Mouse (Mus musculus) limb, embryonic 12.5 days (tissue): ENCODE data around the gene Med24. TPM values are rescaled to one million over a fixed set of nuclear protein-coding genes. Genes with fewer than 3 reads are reported as not detected.

Experiments
- ATAC-seq: fragments of 200-750 bp; cut with Nextera tagmentation; 2 replicates; pipeline ENCODE4 v1.8.0; 2017; ENCODE audit warnings: low read depth, moderate TSS enrichment; ENCODE audit not compliant: insufficient number of reproducible peaks, insufficient read depth, low FRiP score, low TSS enrichment
- H3K27ac ChIP-seq: fragments of 300-500 bp; sonication (generic); 2 replicates; pipeline ENCODE4 v1.5.1; 2016; ENCODE audit warnings: mild to moderate bottlenecking, moderate library complexity
- H3K27me3 ChIP-seq: fragments of 300-500 bp; sonication (generic); 2 replicates; pipeline ENCODE4 v1.6.1; 2016; ENCODE audit warnings: mild to moderate bottlenecking, moderate library complexity
- H3K36me3 ChIP-seq: fragments of 300-500 bp; sonication (generic); 2 replicates; pipeline ENCODE4 v1.6.1; 2016; ENCODE audit warnings: mild to moderate bottlenecking, moderate library complexity
- H3K4me1 ChIP-seq: fragments of 300-500 bp; sonication (generic); replicated peaks from 2 replicates; pipeline ENCODE4 v1.6.1; 2016
- H3K4me2 ChIP-seq: fragments of 300-500 bp; sonication (generic); 2 replicates; pipeline ENCODE4 v1.6.1; 2016; ENCODE audit warnings: mild to moderate bottlenecking, moderate library complexity
- H3K4me3 ChIP-seq: fragments of 300-500 bp; sonication (generic); replicated peaks from 2 replicates; pipeline ENCODE4 v1.5.1; 2016; ENCODE audit warnings: mild to moderate bottlenecking
- H3K9ac ChIP-seq: fragments of 300-500 bp; sonication (generic); replicated peaks from 2 replicates; pipeline ENCODE4 v1.6.1; 2016; ENCODE audit warnings: mild to moderate bottlenecking, moderate library complexity
- H3K9me3 ChIP-seq: fragments of 300-500 bp; sonication (generic); 2 replicates; pipeline ENCODE4 v1.6.1; 2016; ENCODE audit warnings: mild to moderate bottlenecking, moderate library complexity
- WGBS: fragments of 180-500 bp; shearing (Covaris S2); methylation state at CpG from one replicate; pipeline ENCODE4 v1.1.7; 2016; 5-methylcytosine and 5-hydroxymethylcytosine counted together
- polyA plus RNA-seq: library from polyadenylated mRNA; unstranded; fragments of >200 nt; fragmentation: Nextera tagmentation; extraction: Ambion mirVana; gene quantifications from 2 replicates; pipeline ENCODE4 v1.2.1, GENCODE M21; 2016

The Med24 gene
- 74.4 and 79.3 TPM in 2 replicates for polyA plus RNA-seq

- ATAC-seq, result peak; percentile 94
- Histone ChIP-seq H3K9me3 (peaks cover 2% of the 10 kb centered on the region; the same call in 1 of the 2 replicates), H3K4me3 (peak within 1 kb of the TSS; percentile 68), H3K27ac (peak within 1 kb of the TSS; percentile 76; the same call in 1 of the 2 replicates), H3K27me3 (no peaks in the 10 kb centered on the region), H3K9ac (peak within 1 kb of the TSS; percentile 63), H3K36me3 (peaks cover 35% of the 10 kb centered on the region), H3K4me2 (peak within 1 kb of the TSS; percentile 84), H3K4me1 (peaks cover 5% of the 10 kb centered on the region; the same call in 1 of the 2 replicates)
- under 1% methylated on average over 16 of the region's 16 CpGs for WGBS
Measured at GRCm38 (mm10) chr11:98729119-98729588, at the start of gene Med24. Gene Med24 (minus strand): TSS chr11:98729435.

GRCm38 (mm10) chr11:98777888-98778287, 48.7 kb upstream of the Med24 start:
- Histone ChIP-seq H3K36me3 (no peaks in the 10 kb centered on the region), H3K27me3 (no peaks in the 10 kb centered on the region), H3K9ac (no peak overlapping the region), H3K27ac (peak overlapping the region; percentile 95), H3K4me3 (no peak overlapping the region), H3K9me3 (no peaks in the 10 kb centered on the region), H3K4me1 (peaks cover 68% of the 10 kb centered on the region), H3K4me2 (no peak overlapping the region)
- no peak for ATAC-seq

- no peaks in the 10 kb centered on the region for H3K27me3 ChIP-seq
- no peaks in the 10 kb centered on the region for H3K36me3 ChIP-seq
- H3K9ac ChIP-seq, result no peak overlapping the region; the same call in 1 of the 2 replicates
- no peak for ATAC-seq
- peak overlapping the region; percentile 41 for H3K4me2 ChIP-seq
- H3K4me1 ChIP-seq, result peaks cover 62% of the 10 kb centered on the region
- no peaks in the 10 kb centered on the region for H3K9me3 ChIP-seq
- WGBS, result 4% methylated on average over 9 of the region's 9 CpGs
- H3K27ac ChIP-seq, result peak overlapping the region; percentile 95
- H3K4me3 ChIP-seq, result no peak overlapping the region
Measured at GRCm38 (mm10) chr11:98776843-98777590, 47.8 kb upstream of the Med24 start.

- 40% methylated on average over 12 of the region's 12 CpGs for WGBS
- peak overlapping the region; percentile 14; the same call in 1 of the 2 replicates for H3K9ac ChIP-seq
- ATAC-seq, result no peak
Measured at GRCm38 (mm10) chr11:98776052-98776764, 47.0 kb upstream of the Med24 start.

GRCm38 (mm10) chr11:98775348-98776051, 46.3 kb upstream of the Med24 start:
- Histone ChIP-seq H3K4me3 (peak overlapping the region; percentile 40), H3K27me3 (no peaks in the 10 kb centered on the region), H3K9ac (peak overlapping the region; percentile 14), H3K27ac (peak overlapping the region; percentile 95), H3K4me2 (peak overlapping the region; percentile 76), H3K9me3 (no peaks in the 10 kb centered on the region), H3K4me1 (peaks cover 53% of the 10 kb centered on the region), H3K36me3 (peaks cover 5% of the 10 kb centered on the region; the same call in 1 of the 2 replicates)
- 3% methylated on average over 15 of the region's 15 CpGs for WGBS
- ATAC-seq, result peak; percentile 67

More at GRCm38 (mm10) chr11:98776052-98776764, 47.0 kb upstream of the Med24 start:
- peaks cover 54% of the 10 kb centered on the region for H3K4me1 ChIP-seq
- no peaks in the 10 kb centered on the region for H3K36me3 ChIP-seq
- peak overlapping the region; percentile 95 for H3K27ac ChIP-seq
- H3K4me2 ChIP-seq, result peak overlapping the region; percentile 76
- no peaks in the 10 kb centered on the region for H3K9me3 ChIP-seq
- no peaks in the 10 kb centered on the region for H3K27me3 ChIP-seq
- H3K4me3 ChIP-seq, result peak overlapping the region; percentile 40; the same call in 1 of the 2 replicates

GRCm38 (mm10) chr11:98774582-98775347, 45.5 kb upstream of the Med24 start, which contains the start of gene Nr1d1:
Gene Nr1d1 (minus strand): TSS chr11:98775333.
- no peaks in the 10 kb centered on the region for H3K9me3 ChIP-seq

GRCm38 (mm10) chr11:98773635-98774295, 44.5 kb upstream of the Med24 start:
- no peaks in the 10 kb centered on the region for H3K9me3 ChIP-seq
- peaks cover 22% of the 10 kb centered on the region for H3K36me3 ChIP-seq
- H3K4me2 ChIP-seq, result peak overlapping the region; percentile 76
- H3K9ac ChIP-seq, result no peak overlapping the region
- no peak overlapping the region; the same call in 1 of the 2 replicates for H3K27ac ChIP-seq
- H3K27me3 ChIP-seq, result no peaks in the 10 kb centered on the region
- 1% methylated on average over 37 of the region's 37 CpGs for WGBS
- peak; percentile 54 for ATAC-seq
- H3K4me1 ChIP-seq, result peaks cover 53% of the 10 kb centered on the region
- peak overlapping the region; percentile 40 for H3K4me3 ChIP-seq

More at GRCm38 (mm10) chr11:98774582-98775347, 45.5 kb upstream of the Med24 start, which contains the start of gene Nr1d1:
- H3K27me3 ChIP-seq, result no peaks in the 10 kb centered on the region
- peak within 1 kb of the TSS; percentile 95 for H3K27ac ChIP-seq
- under 1% methylated on average over 22 of the region's 22 CpGs for WGBS
- H3K9ac ChIP-seq, result peak within 1 kb of the TSS; percentile 28
- H3K36me3 ChIP-seq, result peaks cover 12% of the 10 kb centered on the region
- peak within 1 kb of the TSS; percentile 76 for H3K4me2 ChIP-seq
- ATAC-seq, result no peak
- H3K4me3 ChIP-seq, result peak within 1 kb of the TSS; percentile 40
- H3K4me1 ChIP-seq, result peaks cover 53% of the 10 kb centered on the region

GRCm38 (mm10) chr11:98772667-98773171, 43.5 kb upstream of the Med24 start:
- no peak overlapping the region for H3K4me3 ChIP-seq
- peaks cover 28% of the 10 kb centered on the region for H3K36me3 ChIP-seq
- no peak overlapping the region for H3K9ac ChIP-seq
- no peaks in the 10 kb centered on the region for H3K9me3 ChIP-seq
- WGBS, result 71% methylated on average over 8 of the region's 8 CpGs
- no peak overlapping the region for H3K27ac ChIP-seq
- no peaks in the 10 kb centered on the region for H3K27me3 ChIP-seq
- ATAC-seq, result no peak
- 0 out of 2 replicates have a peak overlapping the region, but pooled peaks have one; percentile 76 for H3K4me2 ChIP-seq
- H3K4me1 ChIP-seq, result peaks cover 54% of the 10 kb centered on the region

- peaks cover 56% of the 10 kb centered on the region for H3K4me1 ChIP-seq
- no peak overlapping the region for H3K4me3 ChIP-seq
- 95% methylated on average over 11 of the region's 11 CpGs for WGBS
- no peak overlapping the region for H3K4me2 ChIP-seq
- H3K9me3 ChIP-seq, result no peaks in the 10 kb centered on the region
- peaks cover 28% of the 10 kb centered on the region for H3K36me3 ChIP-seq
- ATAC-seq, result no peak
- H3K27ac ChIP-seq, result no peak overlapping the region
- no peak overlapping the region for H3K9ac ChIP-seq
- no peaks in the 10 kb centered on the region for H3K27me3 ChIP-seq
Measured at GRCm38 (mm10) chr11:98771844-98772525, 42.8 kb upstream of the Med24 start.
